ENCODE assay signal across 8 mouse cellular contexts in the genomic region with DNA sequence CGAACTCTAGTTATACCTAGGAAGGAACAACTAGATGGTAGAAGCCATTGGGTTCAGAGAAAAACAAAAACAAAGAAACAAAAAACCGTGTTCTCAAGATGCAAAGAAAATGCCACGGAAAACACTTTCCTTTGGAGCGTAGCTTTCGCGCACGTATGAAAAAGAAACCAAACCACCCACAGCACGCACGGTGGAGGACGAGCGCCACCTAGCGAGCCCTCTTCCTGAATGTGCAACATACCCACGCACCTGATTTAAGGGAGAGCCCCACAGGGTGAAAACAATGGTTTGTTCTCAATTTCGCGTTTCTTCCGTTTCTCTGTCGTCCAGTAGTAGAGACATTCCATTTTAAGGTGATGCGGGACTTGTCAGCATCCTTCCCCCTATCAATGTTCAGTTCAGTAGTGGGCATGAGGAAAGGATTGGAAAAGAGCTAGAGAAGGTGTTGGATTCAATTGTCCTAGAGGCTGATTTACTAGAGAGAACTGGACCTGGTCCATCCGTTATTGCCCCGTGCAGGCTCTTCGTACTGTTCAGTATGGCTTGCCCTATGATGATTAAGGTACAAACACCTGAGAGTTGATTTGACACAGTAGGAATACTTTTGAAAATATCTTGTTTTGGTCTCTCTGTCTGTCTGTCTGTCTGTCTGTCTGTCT. TPM values are rescaled to one million over a fixed set of nuclear protein-coding genes. Genes with fewer than 3 reads are reported as not detected.
DNase-seq lines count a peak whose midpoint lies in the region; ATAC-seq and TF ChIP-seq lines count a peak whose summit lies in the region.

No protein-coding gene starts in this region.

- ATAC-seq in forebrain, embryonic 12.5 days (ENCODE audit: low FRiP score): peak; percentile 68
- ATAC-seq in heart, postnatal 0 days (ENCODE audit: insufficient read depth, low read depth): no peak
- ATAC-seq in liver, embryonic 16.5 days (ENCODE audit: low read depth): peak; percentile 30; the same call in 1 of the 2 replicates
- ATAC-seq in neural tube, embryonic 13.5 days (ENCODE audit: low read depth): peak; percentile 66; the same call in 1 of the 2 replicates

- peaks cover 53% of the 10 kb centered on the region for H3K27me3 ChIP-seq in forebrain, embryonic 12.5 days
- H3K27me3 ChIP-seq in heart, postnatal 0 days (ENCODE audit: control insufficient read depth, insufficient read depth, low read length): peaks cover 52% of the 10 kb centered on the region
- peaks cover 48% of the 10 kb centered on the region for H3K27me3 ChIP-seq in liver, embryonic 16.5 days (ENCODE audit: control insufficient read depth, insufficient read depth, low read depth, low read length)
- H3K27me3 ChIP-seq in neural tube, embryonic 13.5 days: peaks cover 69% of the 10 kb centered on the region
- peaks cover 2% of the 10 kb centered on the region; the same call in 1 of the 2 replicates for H3K27me3 ChIP-seq in testis, adult 2 months (ENCODE audit: control insufficient read depth, insufficient read depth, low read length)

- H3K4me3 ChIP-seq in forebrain, embryonic 12.5 days (replicated peaks): peak overlapping the region; percentile 20
- H3K4me3 ChIP-seq in heart, postnatal 0 days (ENCODE audit: low read depth, low read length): peak overlapping the region; percentile 57
- peak overlapping the region; percentile 51 for H3K4me3 ChIP-seq in liver, embryonic 16.5 days (ENCODE audit: low read depth, low read length)
- peak overlapping the region; percentile 21 for H3K4me3 ChIP-seq in neural tube, embryonic 13.5 days
- H3K4me3 ChIP-seq in testis, adult 2 months (ENCODE audit: control insufficient read depth, low read depth, low read length): no peak overlapping the region

- TF ChIP-seq POLR2A in testis, adult 2 months (IDR thresholded peaks at IDR 0.05; ENCODE audit: control insufficient read depth, low read depth, low read length): no peak

- DNase-seq in CD8-positive naive resting alpha-beta T cell, adult 2 months (ENCODE audit: low read depth in 2 of 2, low spot score in 2 of 2): peak; percentile 76 to 78
- DNase-seq in c-Kit-positive CD71-positive TER-119-negative erythroid progenitor cells, embryonic 14.5 days (ENCODE audit: low read depth): peak; percentile 69
- DNase-seq in heart, postnatal 0 days (ENCODE audit: low spot score): peak; percentile 85
- DNase-seq in kidney, postnatal 4 days: peak; percentile 94 to 95

- WGBS in forebrain, embryonic 12.5 days: 5% methylated on average over 21 of the region's 21 CpGs
- 4% methylated on average over 21 of the region's 21 CpGs for WGBS in heart, postnatal 0 days
- 4% methylated on average over 21 of the region's 21 CpGs for WGBS in liver, embryonic 16.5 days (ENCODE audit: insufficient replicate concordance)
- WGBS in neural tube, embryonic 13.5 days: 5% methylated on average over 21 of the region's 21 CpGs

- TF ChIP-seq CTCF in heart, postnatal 0 days (IDR thresholded peaks at IDR 0.05; ENCODE audit: low read depth): peak; percentile 99
- peak; percentile 86; the same call in 1 of the 2 replicates for TF ChIP-seq CTCF in testis, adult 2 months (IDR thresholded peaks at IDR 0.05; ENCODE audit: control insufficient read depth, insufficient read depth, insufficient replicate concordance, low read depth, low read length)

- H3K4me2 ChIP-seq in forebrain, embryonic 12.5 days: peak overlapping the region; percentile 43
- H3K4me2 ChIP-seq in heart, postnatal 0 days (ENCODE audit: low read depth, low read length): peak overlapping the region; percentile 65
- peak overlapping the region; percentile 65 for H3K4me2 ChIP-seq in liver, embryonic 16.5 days (ENCODE audit: low read depth, low read length)
- peak overlapping the region; percentile 52 for H3K4me2 ChIP-seq in neural tube, embryonic 13.5 days

- peaks cover 27% of the 10 kb centered on the region for H3K4me1 ChIP-seq in forebrain, embryonic 12.5 days
- H3K4me1 ChIP-seq in heart, postnatal 0 days (ENCODE audit: control insufficient read depth, insufficient read depth): no peaks in the 10 kb centered on the region
- no peaks in the 10 kb centered on the region; the same call in none of the 2 replicates for H3K4me1 ChIP-seq in liver, embryonic 16.5 days (ENCODE audit: control insufficient read depth, low read depth, low read length)
- H3K4me1 ChIP-seq in neural tube, embryonic 13.5 days (replicated peaks): peaks cover 30% of the 10 kb centered on the region
- H3K4me1 ChIP-seq in testis, adult 2 months (ENCODE audit: control insufficient read depth, insufficient read depth, low read length): peaks cover 16% of the 10 kb centered on the region

- no peaks in the 10 kb centered on the region for H3K9me3 ChIP-seq in forebrain, embryonic 12.5 days
- no peaks in the 10 kb centered on the region for H3K9me3 ChIP-seq in heart, postnatal 0 days (replicated peaks; ENCODE audit: control insufficient read depth, low read length)
- no peaks in the 10 kb centered on the region for H3K9me3 ChIP-seq in liver, embryonic 16.5 days (replicated peaks; ENCODE audit: control insufficient read depth, low read length)
- no peaks in the 10 kb centered on the region for H3K9me3 ChIP-seq in neural tube, embryonic 13.5 days

- no peaks in the 10 kb centered on the region for H3K36me3 ChIP-seq in forebrain, embryonic 12.5 days (replicated peaks)
- H3K36me3 ChIP-seq in heart, postnatal 0 days (replicated peaks; ENCODE audit: control insufficient read depth, insufficient read depth, low read length): no peaks in the 10 kb centered on the region
- no peaks in the 10 kb centered on the region for H3K36me3 ChIP-seq in liver, embryonic 16.5 days (ENCODE audit: control insufficient read depth, insufficient read depth)
- H3K36me3 ChIP-seq in neural tube, embryonic 13.5 days: no peaks in the 10 kb centered on the region
- H3K36me3 ChIP-seq in testis, adult 2 months (ENCODE audit: control insufficient read depth, insufficient read depth, low read length): no peaks in the 10 kb centered on the region

- H3K27ac ChIP-seq in forebrain, embryonic 12.5 days: no peak overlapping the region
- H3K27ac ChIP-seq in heart, postnatal 0 days (ENCODE audit: low read depth): no peak overlapping the region
- no peak overlapping the region for H3K27ac ChIP-seq in liver, embryonic 16.5 days (ENCODE audit: low read length)
- no peak overlapping the region for H3K27ac ChIP-seq in neural tube, embryonic 13.5 days (replicated peaks)
- no peak overlapping the region for H3K27ac ChIP-seq in testis, adult 2 months (ENCODE audit: control insufficient read depth, insufficient read depth, low read depth, low read length)

- TF ChIP-seq EP300 in heart, postnatal 0 days (IDR thresholded peaks at IDR 0.05; ENCODE audit: low read depth): no peak

- no peak overlapping the region for H3K9ac ChIP-seq in forebrain, embryonic 12.5 days
- no peak overlapping the region for H3K9ac ChIP-seq in heart, postnatal 0 days (replicated peaks; ENCODE audit: low read depth, low read length)
- no peak overlapping the region for H3K9ac ChIP-seq in liver, embryonic 16.5 days (ENCODE audit: low read depth, low read length)
- no peak overlapping the region for H3K9ac ChIP-seq in neural tube, embryonic 13.5 days

RNA-seq across cellular contexts. Expression of a gene that starts 4.2 kb away (rescaled TPM):
- not detected in 2 replicates for polyA plus RNA-seq in forebrain, embryonic 12.5 days (2016; fragmentation: Nextera tagmentation; extraction: Ambion mirVana)
- not detected in 2 replicates for total RNA-seq in heart, postnatal 0 days (2014; rRNA removed; ENCODE audit: low replicate concordance)
- polyA plus RNA-seq in heart, postnatal 0 days (2015; fragmentation: Nextera tagmentation; extraction: Ambion mirVana): not detected in 2 replicates
- not detected in 2 replicates for polyA plus RNA-seq in liver, embryonic 16.5 days (2015; fragmentation: Nextera tagmentation; extraction: Ambion mirVana)
- polyA plus RNA-seq in neural tube, embryonic 13.5 days (2015; fragmentation: Nextera tagmentation; extraction: Ambion mirVana): 0.22 and 1.2 TPM in 2 replicates
- polyA plus RNA-seq in testis, adult 2 months (2012; rRNA removed): not detected in 2 replicates
